Mouse (Mus musculus): ENCODE measurements at regions not wholly inside any gene's neighbourhood (a gene's known extent, or its start where the extent isn't known, plus 50 kb on each side); places are given as distances from the start of the nearest gene placed in this dataset.

DNA sequence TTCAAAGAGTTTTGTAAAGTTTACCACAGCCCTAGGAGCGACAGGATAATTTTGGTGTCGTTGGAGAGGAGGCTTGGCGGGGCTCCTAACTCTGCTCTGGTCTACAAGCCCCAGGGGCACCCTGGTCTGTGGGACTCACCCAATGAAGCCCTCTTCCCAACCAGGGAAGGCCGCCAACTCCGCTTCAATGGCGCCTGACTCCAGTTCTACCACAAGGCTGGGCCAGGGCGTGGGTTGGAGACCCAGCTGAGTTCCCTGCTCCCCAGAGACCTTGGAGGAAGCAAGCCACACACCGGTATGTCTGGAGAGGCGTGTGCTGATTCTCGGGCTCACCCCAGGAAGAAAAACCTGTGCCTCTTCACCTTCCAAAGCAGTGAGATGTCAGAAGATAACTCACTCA is 128.9 kb downstream of the Gadd45g start:
- DNase-seq (ENCODE audit: low spot score): peak; percentile 15

DNA sequence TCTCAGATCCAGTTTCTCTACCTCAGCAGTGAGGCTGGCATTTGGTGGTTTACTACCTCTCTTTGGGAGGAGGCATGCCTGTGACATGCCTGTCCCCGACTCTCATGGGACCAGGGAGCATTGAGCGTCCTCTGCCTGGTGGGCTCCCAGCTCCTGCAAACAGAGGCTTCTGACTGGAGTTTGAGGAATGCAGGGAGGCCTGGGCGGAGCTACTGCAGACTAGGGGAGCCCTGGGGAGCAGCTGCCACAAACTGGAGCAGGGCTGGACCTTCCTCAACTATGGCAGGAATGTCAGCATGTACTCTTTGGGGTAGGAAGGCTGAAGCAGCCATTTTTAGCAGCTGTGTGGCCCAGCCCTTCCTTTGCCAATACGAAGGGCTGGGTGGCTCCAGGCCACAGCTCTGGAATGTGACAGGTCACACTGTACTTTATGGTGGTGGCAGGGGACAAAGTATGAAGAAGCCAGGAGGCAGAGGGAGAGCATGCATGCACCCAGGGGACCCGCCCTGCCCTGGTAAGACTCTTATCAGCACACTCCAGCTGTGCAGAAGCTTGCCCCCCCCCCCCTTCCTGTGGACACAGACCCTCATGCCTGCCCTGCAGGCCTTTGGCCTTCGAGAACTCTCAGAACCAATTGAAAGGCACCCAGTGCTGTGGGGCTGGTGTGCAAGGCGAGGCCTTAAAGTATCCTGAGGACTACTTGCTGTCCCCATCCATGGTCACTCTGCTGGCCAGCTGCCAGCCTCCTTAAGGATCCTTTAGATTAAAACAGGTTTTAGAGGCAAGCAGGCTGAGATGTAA is 129.5 kb downstream of the Gadd45g start:
- peak; percentile 57 for DNase-seq (ENCODE audit: low spot score)

DNA sequence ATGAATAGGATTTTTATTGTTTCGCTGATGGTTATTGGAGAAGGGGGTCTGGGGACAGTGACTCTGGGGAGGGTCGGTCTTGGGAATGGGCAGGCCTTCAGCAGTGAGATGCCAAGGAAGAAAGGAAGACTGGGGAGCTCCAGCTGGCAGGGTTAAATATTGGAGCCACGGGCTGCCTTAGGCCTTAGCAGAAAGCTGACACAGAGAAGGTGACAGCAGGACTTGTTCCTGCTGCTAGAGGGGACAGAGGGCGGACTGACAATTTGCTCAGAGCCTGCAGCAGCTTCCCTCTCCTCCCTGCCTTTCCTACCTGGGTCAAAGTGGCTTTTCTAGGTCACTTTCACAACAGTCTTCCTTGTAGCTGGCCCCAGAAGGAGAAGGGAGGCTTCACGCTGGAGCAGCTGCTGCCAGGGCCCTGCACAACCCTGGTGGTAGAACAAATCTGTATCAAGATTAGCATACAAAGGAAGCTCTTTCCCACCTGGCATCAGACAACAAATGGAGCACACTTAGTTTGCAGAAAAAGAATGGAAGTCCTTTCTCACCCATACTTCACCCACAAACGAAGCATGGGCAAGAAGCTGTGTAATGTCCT is 130.2 kb downstream of the Gadd45g start:
- DNase-seq (ENCODE audit: low spot score): no peak

DNA sequence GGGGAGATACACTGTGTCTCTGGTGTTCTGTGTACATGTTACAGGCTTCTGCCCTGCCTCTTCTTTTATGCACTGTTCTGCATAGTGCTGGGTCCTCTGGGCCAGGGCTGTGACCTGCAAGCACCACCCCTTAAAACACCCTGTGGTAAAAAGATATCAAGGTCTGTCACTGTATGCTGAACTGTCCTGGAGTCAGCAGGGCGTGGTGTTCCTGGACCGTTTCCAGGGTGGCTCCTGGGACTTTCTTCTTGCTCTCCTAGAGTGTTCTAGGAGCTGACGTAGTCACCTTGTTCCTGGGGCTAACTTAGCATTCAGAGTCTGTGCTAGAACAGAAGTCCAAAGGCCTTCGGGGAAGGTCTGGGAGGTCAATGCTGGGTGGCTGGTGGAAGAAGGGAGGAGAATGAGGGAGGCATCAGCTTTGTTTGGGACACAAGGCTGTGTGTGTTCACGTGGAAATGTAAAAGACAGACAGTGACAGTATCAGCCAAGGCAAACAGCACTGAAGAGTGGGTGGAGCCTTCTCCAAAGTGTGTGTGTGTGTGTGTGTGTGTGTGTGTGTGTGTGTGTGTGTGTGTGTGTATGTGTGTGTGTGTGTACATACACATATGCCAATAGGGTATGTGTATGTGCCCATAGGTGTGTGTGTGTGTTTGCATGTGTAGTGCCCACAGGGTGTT is 133.0 kb downstream of the Gadd45g start:
- peak; percentile 34 for DNase-seq (ENCODE audit: low spot score)

DNA sequence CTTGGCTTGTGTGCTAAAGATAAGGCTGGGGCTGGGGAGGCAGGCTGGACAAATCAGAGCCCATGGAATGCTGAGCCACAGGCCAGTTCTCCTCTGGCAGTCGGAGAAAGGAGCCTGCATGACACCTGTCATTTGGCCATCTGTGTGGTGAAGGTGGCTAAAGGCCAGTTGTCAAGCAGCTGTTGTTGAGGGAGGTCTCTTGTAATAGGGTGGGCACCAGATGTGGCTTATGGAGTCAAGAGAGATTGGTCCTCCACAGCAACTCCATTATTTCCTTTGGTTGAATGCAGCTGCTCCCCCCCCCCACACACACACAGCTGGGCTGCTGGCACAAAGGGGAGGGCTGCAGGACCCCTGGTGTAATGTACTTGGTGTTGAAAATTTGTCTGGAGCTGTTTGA is 133.9 kb downstream of the Gadd45g start:
- no peak for DNase-seq (ENCODE audit: low spot score)

DNA sequence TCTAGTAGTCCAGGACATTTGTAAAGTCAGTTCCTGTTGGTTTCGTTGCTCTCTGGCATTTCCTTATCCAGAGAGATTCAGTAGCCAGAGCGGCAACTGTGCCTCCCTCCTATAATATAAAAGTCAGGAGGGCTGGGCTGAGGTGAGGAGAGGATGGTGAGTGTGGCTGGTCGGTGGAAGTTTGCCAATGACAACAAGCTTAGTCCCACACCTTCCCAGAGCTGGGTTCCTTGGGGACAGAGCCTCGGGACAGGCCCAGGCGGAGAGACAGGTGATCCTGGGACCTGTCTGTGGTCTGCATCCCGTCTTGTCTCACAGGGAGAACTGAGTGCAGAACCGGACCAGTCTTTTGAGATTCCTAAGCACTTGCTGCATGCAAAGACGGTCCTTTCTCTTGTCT is 136.5 kb downstream of the Gadd45g start:
- DNase-seq (ENCODE audit: low spot score): no peak

DNA sequence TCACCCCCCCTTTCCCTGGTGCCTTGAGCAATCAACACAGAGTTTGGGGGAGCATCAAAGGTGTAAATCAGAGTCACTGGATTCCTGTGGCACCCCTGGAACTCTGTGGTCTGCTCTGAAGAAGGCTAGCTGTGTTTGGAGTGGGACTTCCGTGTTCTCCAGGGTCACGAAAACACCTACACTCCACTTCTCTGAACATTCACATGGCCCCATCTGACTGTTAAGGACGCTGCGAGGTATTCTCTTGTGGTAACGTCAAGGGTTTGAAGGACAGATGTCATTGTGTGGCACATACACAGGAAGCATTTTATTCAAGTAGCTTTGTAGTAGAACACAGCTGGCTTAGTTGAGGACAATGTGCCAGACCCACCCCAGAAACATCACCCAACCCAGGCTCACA is 137.1 kb downstream of the Gadd45g start:
- no peak for DNase-seq (ENCODE audit: low spot score)

DNA sequence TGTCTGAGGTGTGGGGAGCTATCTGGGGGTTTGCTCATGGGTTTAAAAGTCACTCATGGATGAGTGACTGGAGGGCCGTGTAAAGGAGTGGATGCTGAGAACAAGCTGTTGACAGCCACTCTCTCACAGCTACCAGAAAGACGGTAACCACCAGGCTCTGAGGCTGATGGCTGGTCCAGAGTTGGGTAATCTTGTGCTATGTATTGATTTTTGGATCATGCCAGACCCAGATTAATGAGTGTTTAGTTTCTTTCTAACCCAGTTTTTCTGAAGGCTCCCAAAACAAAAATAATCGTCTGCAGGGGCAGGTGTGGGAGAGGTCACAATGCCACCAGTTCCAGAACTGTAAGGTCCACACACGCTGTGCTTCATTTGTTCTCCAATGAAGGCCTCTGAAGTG is 144.9 kb downstream of the Gadd45g start:
- no peak for DNase-seq (ENCODE audit: low spot score)

DNA sequence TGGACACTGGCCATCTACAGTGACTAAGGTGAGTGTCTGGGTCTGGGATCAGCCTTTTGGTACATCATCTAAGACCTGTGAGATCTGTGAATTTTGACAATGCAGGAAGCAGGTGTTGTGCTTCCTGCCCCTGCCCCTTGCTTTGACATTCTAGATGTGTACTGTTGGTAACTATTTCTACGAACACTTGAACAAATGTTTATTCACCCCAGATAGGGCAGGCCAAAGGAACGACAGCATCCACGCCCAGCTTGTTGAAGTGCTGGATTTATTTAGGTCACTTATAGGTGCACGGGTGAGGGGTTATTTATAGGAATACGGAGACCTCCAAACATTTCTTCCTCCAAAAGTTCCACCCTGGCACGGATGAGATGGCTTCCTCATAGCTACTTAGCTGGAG is 146.4 kb downstream of the Gadd45g start:
- no peak for DNase-seq (ENCODE audit: low spot score)

DNA sequence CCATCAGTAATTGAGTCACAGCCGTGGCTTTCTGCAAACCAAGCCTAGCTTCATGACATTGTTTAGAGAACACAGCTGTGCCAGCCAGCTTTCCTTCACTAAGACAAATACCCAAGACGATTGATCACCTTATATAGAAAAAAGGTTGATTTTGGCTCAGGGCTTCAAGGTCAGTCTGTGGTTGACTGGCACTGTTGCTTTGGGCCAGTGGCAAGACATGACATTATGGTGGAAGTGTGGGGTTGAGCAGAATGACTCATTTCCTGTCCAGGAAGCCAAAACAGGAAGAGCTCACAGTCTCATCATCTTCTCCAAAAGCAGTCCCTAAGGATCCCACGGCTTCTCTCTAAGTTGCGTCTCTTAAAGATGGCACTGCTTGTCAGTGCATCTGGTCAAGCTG is 149.7 kb downstream of the Gadd45g start:
- DNase-seq (ENCODE audit: low spot score): no peak

DNA sequence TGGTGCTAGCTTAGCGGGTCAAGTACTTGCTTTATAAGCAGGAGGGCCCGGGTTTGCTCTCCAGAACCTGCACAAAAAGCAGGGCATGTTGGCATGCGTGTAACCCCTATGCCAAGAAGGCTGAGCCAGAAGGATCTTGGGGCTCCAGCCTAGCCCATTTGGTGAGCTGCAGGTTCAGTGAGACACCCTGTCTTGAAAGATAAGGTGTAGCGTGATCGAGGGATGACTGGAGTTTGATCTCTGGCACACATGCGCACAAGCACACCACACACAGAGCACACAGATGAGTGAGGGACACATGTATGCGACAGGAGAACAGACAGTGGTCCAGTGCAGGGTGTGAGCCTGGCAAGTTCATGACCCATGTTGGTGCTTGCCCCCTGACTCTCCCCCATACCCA is 152.1 kb downstream of the Gadd45g start:
- DNase-seq (ENCODE audit: low spot score): no peak

DNA sequence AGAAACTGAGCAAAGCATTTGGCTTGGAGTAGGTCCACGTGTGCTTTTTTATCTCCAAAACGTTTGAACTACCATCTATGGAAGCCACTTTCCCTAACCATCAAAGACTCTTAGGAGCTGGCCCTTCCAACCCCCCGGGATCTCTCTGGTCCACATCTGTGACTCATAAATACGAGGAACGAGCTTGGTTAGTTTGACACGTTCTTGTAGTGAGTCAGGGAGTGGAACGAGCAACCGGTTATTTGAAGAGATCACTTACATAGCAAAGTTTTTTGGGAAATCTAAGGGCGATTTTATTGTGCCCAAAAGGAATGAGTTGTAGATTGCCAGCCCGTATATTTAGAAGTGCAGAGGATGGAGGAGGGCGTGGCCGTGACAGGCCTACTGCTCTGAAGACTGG is 155.3 kb downstream of the Gadd45g start:
- peak; percentile 14 for DNase-seq (ENCODE audit: low spot score)

DNA sequence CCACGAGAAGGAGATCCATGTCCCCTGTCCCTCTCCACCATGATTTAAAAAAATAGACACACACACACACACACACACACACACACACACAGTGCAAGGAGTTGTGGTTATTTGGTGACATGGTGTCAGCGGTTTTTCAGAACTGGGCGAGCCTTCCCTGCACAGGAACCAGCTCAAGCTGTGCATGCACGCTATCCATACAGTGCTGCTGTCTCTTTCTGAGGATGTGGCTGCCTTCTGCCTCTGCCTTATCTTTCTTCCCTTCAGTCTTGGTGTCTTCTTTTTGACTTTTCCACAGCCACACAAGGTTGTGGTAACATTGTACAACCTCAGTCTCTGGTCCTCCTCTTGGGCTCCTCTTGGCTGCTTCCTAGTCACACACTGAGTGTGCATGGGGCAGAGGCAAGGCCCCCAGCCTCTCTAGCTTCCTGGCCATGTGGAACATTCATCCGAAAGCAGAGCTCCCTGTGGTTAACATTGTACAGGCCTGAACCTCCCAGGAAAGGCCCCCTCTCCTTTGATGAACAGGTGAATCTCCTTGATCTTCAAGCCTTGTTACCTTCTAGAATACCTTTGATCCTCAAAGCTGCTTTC is 157.6 kb downstream of the Gadd45g start:
- DNase-seq (ENCODE audit: low spot score): no peak

DNA sequence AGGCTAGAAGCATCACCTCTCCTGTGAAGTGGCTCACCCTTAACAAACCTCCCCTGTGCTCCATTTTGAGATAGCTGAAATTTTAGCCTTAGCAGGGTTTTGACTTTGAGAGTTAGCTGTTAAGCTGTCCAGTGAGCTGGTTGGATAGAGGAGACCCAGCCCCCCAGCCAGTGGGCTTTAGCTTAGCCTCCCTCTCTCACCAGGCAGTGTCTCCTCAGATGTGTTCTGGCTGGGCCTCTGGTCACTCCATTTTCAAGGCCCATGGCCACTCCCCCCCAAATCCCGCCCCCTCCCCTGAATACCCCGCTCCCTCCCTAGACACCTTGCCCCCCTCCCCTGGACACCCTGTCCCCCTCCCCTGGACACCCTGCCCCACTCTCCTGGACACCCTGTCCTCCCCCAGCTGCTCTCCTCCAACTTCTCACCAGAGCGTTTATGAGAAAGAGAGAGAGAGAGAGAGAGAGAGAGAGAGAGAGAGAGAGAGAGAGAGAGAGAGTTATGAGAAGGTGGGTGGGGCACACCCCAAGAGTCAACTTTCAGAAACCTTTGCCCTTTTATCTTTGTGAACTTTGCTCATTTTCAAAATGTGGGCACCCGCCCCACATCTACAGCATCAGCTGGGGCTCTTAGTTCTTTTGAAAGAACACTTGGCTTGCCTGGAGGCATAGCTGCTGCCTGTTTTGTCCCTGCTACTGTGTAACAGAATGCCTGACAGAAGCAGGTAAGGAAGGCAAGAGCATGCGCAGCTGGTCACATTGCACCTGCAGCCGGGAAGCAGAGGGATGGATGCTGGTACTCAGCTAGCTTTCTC is 161.3 kb downstream of the Gadd45g start:
- no peak for DNase-seq (ENCODE audit: low spot score)

DNA sequence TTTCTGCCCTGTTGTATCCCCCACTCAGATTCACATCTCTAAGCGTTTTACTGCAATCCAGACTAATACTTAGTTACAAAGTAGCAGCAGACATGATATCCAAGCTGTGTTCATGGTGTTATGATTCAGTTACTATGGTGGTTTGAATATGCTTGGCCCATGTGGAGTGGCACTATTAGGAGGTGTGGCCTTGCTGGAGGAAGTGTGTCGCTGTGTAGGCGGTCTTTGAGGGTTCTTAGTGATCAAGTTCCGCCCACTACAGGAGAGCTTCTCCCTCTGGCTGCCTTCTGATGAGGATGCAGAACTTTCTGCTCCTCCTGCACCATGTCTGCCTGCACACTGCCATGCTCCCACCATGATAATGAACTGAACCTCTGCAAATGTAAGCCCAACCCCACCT is 162.8 kb downstream of the Gadd45g start:
- no peak for DNase-seq (ENCODE audit: low spot score)

DNA sequence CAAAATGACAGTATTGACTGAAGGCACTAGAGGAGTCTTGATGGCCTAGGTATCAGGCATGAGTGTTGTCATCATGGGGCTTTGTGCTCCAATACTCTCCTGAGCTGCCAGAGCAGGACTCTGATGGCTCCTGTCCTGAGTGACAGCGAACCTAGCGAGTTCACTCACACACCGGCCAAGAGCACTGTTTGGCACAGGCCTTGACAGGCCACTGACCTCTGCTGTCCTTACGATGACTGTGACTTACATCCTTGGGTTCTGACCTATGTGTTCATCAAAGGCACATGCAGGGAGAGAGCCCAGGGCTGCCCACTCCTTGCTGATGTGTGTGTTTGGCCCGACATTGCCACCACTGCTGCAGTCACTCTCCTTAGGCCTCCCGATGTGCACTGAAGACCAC is 163.3 kb downstream of the Gadd45g start:
- DNase-seq (ENCODE audit: low spot score): no peak

DNA sequence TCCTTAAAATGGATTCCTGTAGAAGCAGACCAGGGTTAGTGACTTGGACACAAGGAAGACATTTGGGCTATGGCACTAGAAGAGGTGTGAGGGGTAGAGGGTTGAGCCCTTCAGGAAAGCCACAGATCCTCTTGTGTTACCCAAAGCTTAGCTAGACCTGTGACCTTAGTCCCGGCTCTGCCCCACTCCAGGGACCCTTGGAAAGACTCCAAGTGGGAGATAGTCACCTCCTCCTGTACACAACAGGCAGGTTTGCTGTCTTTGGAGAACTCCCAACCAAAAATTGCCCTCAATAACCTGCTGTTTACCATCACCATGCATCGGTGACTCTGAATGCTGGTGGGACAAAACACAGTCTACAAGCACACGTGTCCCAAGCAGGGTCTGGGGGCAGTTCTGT is 164.5 kb downstream of the Gadd45g start:
- DNase-seq (ENCODE audit: low spot score): no peak

DNA sequence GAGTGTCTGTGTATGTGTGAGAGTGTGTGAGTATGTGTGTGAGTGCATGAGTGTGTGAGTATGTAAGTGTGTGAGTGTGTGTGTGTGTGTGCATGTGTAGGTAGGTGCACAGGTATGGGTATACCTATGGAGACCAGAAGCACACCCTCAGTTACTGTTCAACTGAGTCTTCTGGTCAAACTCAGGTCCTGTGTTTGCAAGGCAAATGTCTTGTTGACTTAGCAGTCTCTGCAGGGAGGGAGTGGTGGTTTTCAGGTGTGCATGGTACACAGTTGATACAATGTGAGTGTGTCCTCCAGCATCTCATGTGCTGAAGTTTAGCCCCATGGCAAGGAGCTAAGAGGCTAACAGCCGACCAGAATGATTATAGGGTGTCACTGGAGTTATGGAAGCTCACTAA is 166.7 kb downstream of the Gadd45g start:
- DNase-seq (ENCODE audit: low spot score): no peak

DNA sequence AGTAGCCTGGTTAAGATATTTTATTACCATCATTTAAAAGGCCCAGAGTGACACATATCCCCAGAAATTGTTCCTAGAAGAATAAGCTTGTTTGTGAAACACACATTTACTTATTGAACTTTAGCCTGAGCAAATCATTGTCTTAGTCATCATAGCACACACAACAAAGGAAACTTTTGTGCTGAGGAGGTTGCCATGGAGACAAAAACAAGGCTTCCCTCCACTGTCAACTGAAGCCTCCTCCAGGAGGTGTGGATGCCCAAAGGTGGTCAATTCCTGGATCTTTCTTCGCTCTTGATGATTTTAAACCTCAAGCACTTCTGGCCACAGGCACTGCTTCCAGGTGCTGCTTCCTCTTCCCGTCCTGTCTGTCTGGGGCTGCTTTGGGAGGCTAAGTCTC is 167.3 kb downstream of the Gadd45g start:
- DNase-seq (ENCODE audit: low spot score): no peak

DNA sequence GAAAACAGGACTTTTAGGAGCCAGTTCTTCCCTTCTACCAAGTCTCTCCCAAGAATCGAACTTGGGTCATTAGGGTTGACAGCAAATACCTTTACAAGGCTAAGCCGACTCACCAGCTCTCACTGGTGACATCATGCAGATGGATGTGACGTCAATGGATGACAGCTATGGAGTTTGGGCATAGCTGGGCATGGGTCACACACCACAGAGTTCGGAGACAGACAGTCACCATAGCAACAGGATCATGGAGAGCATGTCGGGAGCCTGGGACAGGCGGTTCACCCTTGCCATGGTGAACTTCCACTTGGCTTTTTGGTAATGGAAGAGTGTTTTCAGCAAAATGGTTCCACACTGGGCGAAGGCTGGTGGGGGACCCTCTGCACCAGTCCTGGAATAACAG is 168.1 kb downstream of the Gadd45g start:
- DNase-seq (ENCODE audit: low spot score): no peak

DNA sequence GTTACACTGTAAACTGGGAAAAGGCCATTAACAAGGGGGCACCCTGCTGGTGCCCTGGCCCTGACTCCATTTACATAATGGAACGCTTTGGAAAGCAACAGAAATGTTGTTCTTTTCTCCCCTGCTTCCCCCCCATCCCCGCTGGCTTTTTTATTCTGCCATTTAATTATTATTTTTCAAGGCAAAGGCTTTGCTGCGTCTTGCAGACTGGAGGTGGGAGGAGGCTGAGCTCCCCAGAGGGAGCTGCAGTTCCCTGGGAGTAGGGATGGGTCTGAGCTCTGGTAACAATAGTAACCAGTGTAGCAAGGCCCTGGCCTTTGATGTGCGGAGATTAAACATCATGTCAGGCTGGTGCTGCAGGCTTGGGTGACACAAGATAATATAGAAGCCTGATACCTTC is 168.6 kb downstream of the Gadd45g start:
- no peak for DNase-seq (ENCODE audit: low spot score)

DNA sequence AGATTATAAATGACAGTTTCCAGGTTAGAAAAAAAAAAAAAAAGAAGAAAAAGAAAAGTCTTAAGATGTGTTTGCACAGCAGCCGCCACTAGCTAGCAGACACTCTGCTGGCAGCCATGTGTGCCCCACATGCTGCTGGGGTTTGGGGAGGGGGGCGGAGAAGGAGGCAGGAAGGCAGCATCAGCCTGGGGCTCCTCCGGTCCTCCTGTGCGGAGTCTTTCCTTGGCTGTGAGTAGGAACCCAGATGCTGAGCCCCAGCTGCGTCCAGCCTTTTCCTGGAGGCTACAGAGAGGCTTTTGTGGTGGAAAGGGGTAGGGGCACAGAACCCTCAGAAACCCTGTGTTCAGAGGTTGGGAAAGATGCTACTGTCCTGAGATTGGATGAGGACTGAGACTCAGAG is 169.0 kb downstream of the Gadd45g start:
- no peak for DNase-seq (ENCODE audit: low spot score)
